Mouse (Mus musculus): ENCODE data around the gene Mctp2. TPM values are rescaled to one million over a fixed set of nuclear protein-coding genes. Genes with fewer than 3 reads are reported as not detected.
A peak's percentile ranks its signal among the peaks of the same experiment; 100 is the strongest.
"Not testable (repeated sequence)": the region's sequence is repeated elsewhere in the genome, so short reads cannot be mapped to it uniquely, and the experiment has no call there.

The Mctp2 gene
- total RNA-seq, 4 experiments from 2014 or later: 1.4 to 1.8 (median 1.6) TPM

- no peak for DNase-seq (ENCODE audit: low spot score in 2 of 2)
Observed at GRCm38 (mm10) chr7:72275513-72275912, 30.9 kb downstream of the Mctp2 start.

- DNase-seq (ENCODE audit: low spot score in 2 of 2): no peak
Observed at GRCm38 (mm10) chr7:72271546-72271945, 34.9 kb downstream of the Mctp2 start.

- no peak for DNase-seq (ENCODE audit: low spot score in 2 of 2)
Observed at GRCm38 (mm10) chr7:72269994-72270393, 36.4 kb downstream of the Mctp2 start.

- no peak for DNase-seq (ENCODE audit: low spot score in 2 of 2)
Observed at GRCm38 (mm10) chr7:72260766-72261655, 45.4 kb downstream of the Mctp2 start.

- DNase-seq (ENCODE audit: low spot score in 2 of 2): no peak
Observed at GRCm38 (mm10) chr7:72259045-72259444, 47.4 kb downstream of the Mctp2 start.

- DNase-seq (ENCODE audit: low spot score in 2 of 2): not testable (repeated sequence)
Observed at GRCm38 (mm10) chr7:72250326-72250725, 56.1 kb downstream of the Mctp2 start.

GRCm38 (mm10) chr7:72241269-72241668 lies 65.1 kb downstream of the Mctp2 start:
- DNase-seq (ENCODE audit: low spot score in 2 of 2): no peak

GRCm38 (mm10) chr7:72239782-72240493 lies 66.5 kb downstream of the Mctp2 start:
- DNase-seq (ENCODE audit: low spot score in 2 of 2): no peak

- peak; percentile 20 to 30 for DNase-seq (ENCODE audit: low spot score in 2 of 2)
Observed at GRCm38 (mm10) chr7:72238575-72238974, 67.8 kb downstream of the Mctp2 start.

- no peak for DNase-seq (ENCODE audit: low spot score in 2 of 2)
Observed at GRCm38 (mm10) chr7:72234433-72234998, 71.9 kb downstream of the Mctp2 start.

GRCm38 (mm10) chr7:72231182-72231877 lies 75.1 kb downstream of the Mctp2 start:
- no peak for DNase-seq (ENCODE audit: low spot score in 2 of 2)

- DNase-seq (ENCODE audit: low spot score in 2 of 2): no peak
Observed at GRCm38 (mm10) chr7:72229925-72230324, 76.5 kb downstream of the Mctp2 start.

- no peak for DNase-seq (ENCODE audit: low spot score in 2 of 2)
Observed at GRCm38 (mm10) chr7:72223558-72223957, 82.8 kb downstream of the Mctp2 start.

- DNase-seq (ENCODE audit: low spot score in 2 of 2): no peak
Observed at GRCm38 (mm10) chr7:72222532-72222931, 83.9 kb downstream of the Mctp2 start.

GRCm38 (mm10) chr7:72218048-72218447 lies 88.4 kb downstream of the Mctp2 start:
- no peak for DNase-seq (ENCODE audit: low spot score in 2 of 2)

GRCm38 (mm10) chr7:72215563-72216215 lies 90.7 kb downstream of the Mctp2 start:
- no peak for DNase-seq (ENCODE audit: low spot score in 2 of 2)

GRCm38 (mm10) chr7:72210201-72210600 lies 96.2 kb downstream of the Mctp2 start:
- DNase-seq (ENCODE audit: low spot score in 2 of 2): no peak

- no peak for DNase-seq (ENCODE audit: low spot score in 2 of 2)
Observed at GRCm38 (mm10) chr7:72209296-72209695, 97.1 kb downstream of the Mctp2 start.

GRCm38 (mm10) chr7:72206841-72207240 lies 99.6 kb downstream of the Mctp2 start:
- no peak for DNase-seq (ENCODE audit: low spot score in 2 of 2)

GRCm38 (mm10) chr7:72195709-72196108 lies 110.7 kb downstream of the Mctp2 start:
- DNase-seq (ENCODE audit: low spot score in 2 of 2): no peak

GRCm38 (mm10) chr7:72193304-72193703 lies 113.1 kb downstream of the Mctp2 start:
- no peak for DNase-seq (ENCODE audit: low spot score in 2 of 2)
